Mouse (Mus musculus) heart, postnatal 14 days (tissue): ENCODE data around the gene Manea. TPM values are rescaled to one million over a fixed set of nuclear protein-coding genes. Genes with fewer than 3 reads are reported as not detected.
A peak's percentile ranks its signal among the peaks of the same experiment; 100 is the strongest.
"Not testable (repeated sequence)": the region's sequence is repeated elsewhere in the genome, so short reads cannot be mapped to it uniquely, and the experiment has no call there.

Experiments used
- DNase-seq, 2 experiments: peaks; one replicate each; pipeline ENCODE4 v3.0.0; 2021 to 2022
- intact Hi-C: fragments of 180-260 bp; cut with DNase I; formaldehyde crosslinking; loops from one replicate; pipeline ENCODE4 v1.15.1; 2025
- long read RNA-seq, 2 experiments: library from polyadenylated mRNA; stranded (forward); transcript quantifications; one replicate each; pipeline ENCODE4 v2.0.0; 2021
- total RNA-seq, 2 experiments: library from RNA; stranded (reverse); gene quantifications; 2 replicates each; pipeline ENCODE4 v1.2.3; 2021

Manea gene
- total RNA-seq: 10 to 100 TPM; 16.7 to 19.6 TPM
- long read RNA-seq, experiment 1, full-length matches to known transcripts: 9 of 14 reads
- long read RNA-seq, experiment 1, partial matches to known transcripts: 0 of 14 reads
- long read RNA-seq, experiment 1, other reads (novel, unspliced or antisense): 5 of 14 reads
- long read RNA-seq, experiment 2, full-length matches to known transcripts: 6 of 10 reads
- long read RNA-seq, experiment 2, partial matches to known transcripts: 1 of 10 reads
- long read RNA-seq, experiment 2, other reads (novel, unspliced or antisense): 3 of 10 reads

- peak; percentile 94 to 97 for DNase-seq
- intact Hi-C loops: no loop called here
These were observed at the start of gene Manea for GRCm38 (mm10) chr4:26346443-26347106. Gene Manea, minus strand, starts transcription at chr4:26346891.

- DNase-seq: no peak
- intact Hi-C loops: no loop called here
These were observed 7.9 kb upstream of the Manea start for GRCm38 (mm10) chr4:26354616-26355015.

DNA sequence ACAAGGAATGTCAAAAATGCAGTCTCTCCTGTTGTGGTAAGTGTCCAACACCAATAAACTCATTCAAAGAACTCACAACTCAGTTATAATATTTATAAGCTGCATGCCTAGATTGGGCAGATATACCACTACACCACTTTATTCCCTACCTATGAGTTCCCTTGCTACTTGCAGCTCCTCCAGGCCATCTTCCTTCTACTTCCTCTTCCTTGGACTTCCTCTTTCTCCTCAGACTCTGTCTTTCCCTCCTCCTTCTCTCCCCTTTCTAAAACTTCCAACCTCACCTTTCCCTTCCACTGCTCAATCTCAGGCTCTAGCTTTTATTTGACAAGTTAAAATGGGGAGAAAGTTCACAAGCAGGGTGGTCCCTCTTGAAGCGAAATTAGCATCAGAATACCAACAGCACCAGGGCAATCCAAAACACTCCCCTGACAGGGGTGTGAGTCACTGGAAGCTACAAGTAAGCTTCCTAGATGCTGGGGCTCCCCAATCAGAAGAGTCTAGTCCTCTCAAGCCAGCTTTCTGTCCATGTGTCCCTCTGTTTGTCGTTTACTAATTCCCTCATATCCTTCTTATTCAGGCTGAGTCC lies 7.0 kb upstream of the Manea start:
- intact Hi-C loops: no loop called here
- no peak for DNase-seq

- DNase-seq: no peak
- intact Hi-C loops: no loop called here
These were observed 548 bp upstream of the Manea start for GRCm38 (mm10) chr4:26347239-26347638.

GRCm38 (mm10) chr4:26345741-26346442 lies 799 bp downstream of the Manea start:
- intact Hi-C loops: no loop called here

DNA sequence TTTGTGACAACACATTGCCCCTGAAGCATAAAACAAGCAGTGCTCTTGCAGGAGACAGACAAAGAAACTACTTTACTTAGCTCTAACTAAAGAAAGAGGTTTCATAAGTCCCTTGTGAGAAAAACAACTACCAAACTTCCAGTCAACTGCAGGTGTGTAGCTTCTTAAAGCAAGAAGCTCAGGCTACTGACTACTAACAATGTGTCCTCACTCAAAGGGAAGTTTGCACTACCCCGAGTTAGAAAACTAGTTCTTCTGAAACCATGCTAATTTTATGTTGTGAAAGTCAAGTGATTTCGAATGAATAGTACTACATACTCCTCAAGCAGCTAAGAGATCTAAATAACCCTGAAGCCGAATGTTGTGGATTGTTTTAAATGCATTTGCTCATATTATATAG lies 1.6 kb downstream of the Manea start:
- no peak for DNase-seq
- intact Hi-C loops: no loop called here

More at GRCm38 (mm10) chr4:26345741-26346442, 799 bp downstream of the Manea start:
- DNase-seq: no peak

DNA sequence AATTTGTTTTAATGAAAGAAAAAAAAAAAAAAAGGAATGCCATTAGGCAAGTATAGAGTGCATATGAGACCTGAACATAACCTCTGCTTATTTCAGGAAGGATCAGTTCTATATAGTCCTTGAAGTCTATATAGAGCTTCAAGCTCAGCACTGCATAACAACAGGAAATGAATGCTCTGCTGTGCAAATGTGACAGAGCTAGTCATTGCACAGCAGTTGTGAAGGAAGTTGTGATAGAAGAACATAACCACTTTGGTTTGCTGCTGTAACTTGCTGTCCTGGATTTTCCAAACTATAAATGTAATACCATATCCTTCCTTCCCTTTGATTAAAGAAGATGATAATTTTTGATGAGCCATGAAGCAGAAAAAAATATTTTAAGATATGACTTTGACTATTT lies 4.3 kb downstream of the Manea start:
- no peak for DNase-seq
- intact Hi-C loops: no loop called here

GRCm38 (mm10) chr4:26338604-26339003 lies 8.1 kb downstream of the Manea start:
- DNase-seq: no peak
- intact Hi-C loops: no loop called here

DNA sequence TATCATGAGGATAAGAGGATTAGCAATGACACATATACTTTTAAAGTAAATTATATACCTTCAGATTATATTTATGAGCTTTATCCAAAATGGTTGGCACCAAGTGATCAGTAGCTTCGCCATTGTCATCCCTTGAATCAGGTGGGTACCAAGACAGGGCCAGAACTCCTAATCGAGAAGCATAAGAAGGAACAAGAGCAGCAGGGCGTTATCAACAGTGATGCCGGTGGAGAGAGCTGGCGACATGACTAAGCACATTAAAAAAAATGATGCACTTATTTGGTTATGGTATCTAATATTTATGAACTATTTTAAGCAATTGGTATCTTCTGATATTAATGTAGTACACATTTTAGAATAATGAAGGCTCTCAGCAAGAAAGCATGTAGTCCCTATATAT lies 10.1 kb downstream of the Manea start:
- no peak for DNase-seq
- intact Hi-C loops: no loop called here

DNA sequence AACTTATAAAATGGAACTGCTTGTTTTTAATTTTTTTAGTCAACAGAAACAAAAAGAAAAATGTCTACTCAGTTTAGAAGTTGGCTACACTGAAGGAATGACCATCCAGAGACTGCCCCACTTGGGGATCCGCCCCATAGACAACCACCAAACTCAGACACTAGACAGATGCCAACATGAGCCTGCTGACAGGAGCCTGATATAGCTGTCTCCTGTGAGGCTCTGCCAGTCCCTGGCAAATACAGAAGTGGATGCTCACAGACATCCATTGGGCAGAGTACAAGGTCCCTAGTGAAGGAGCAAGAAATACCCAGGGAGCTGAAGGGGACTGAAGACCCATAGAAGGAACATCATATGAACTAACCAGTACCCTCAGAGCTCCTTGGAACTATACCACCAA lies 42.0 kb downstream of the Manea start:
- intact Hi-C loops, DNase-seq: not testable (repeated sequence)

- intact Hi-C loops: no loop called here
- DNase-seq: no peak
These were observed 69.5 kb downstream of the Manea start for GRCm38 (mm10) chr4:26277112-26277716.

- DNase-seq: no peak
- intact Hi-C loops: no loop called here
These were observed 70.4 kb downstream of the Manea start for GRCm38 (mm10) chr4:26276264-26276663.

- DNase-seq: no peak
- intact Hi-C loops: no loop called here
These were observed 70.9 kb downstream of the Manea start for GRCm38 (mm10) chr4:26275769-26276168.
